Mouse (Mus musculus): ENCODE measurements around the gene Lhpp.

DNA sequence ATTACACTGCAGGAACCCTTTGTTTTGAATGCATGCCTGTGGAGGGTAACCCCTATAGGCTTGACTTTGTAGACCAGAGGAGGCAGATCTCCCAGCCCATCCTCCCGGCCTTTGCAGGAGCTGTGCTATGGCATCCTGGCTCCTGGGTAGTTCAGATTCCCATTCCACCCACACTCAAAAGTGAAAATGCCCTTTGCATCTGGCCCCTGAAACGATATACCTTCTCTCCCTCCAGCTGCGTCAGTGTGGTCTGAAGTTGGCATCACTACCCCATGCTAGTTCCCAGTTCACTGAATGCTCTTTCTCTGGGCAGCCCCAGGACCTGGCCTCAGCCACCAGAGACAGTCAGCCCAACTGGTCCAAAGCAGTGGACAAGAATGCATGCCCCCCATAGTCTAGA is 91.6 kb downstream of the Lhpp start:
- TF ChIP-seq POLR2A (IDR thresholded peaks at IDR 0.05; ENCODE audit: low read depth, low read length), result no peak
- TF ChIP-seq CTCF (conservative IDR thresholded peaks at IDR 0.05; ENCODE audit: insufficient read depth, insufficient read length, low read depth, low read length), result no peak
